Mouse (Mus musculus): Measurements from ENCODE around the gene Gm7694.

DNA sequence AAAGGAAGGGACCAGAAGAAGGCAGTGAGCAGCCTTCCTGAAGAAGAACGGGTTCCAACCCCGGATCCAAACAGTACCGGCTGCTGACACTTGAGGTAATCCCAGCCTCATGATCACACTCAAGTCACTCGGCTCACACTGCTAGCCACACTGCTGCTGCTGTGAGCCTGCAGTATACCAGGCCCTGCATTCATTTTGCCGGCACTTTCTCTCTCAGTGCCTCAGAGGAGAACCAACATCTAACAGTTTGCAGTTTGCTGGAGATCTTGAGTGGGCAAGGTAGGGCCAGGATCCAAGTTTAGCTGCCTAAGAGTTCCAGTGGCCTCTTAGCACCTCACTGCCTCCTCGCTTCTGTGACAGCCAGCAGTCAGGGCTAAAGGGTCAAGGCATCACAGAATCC, 25.8 kb upstream of the Gm7694 start:
- TF ChIP-seq CTCF (IDR thresholded peaks at IDR 0.05; ENCODE audit: low read depth) (no peak), EP300 (IDR thresholded peaks at IDR 0.05; ENCODE audit: low read depth) (no peak)

All from liver, embryonic 14.5 days (tissue).